Mouse (Mus musculus) right cerebral cortex, adult 2 months (tissue): ENCODE data around the gene Micu1.

Source experiments
- DNase-seq, 2 experiments: peaks; one replicate each; pipeline ENCODE4 v3.0.0; 2021 to 2022; ENCODE audit warnings: low spot score in 2 of 2

Micu1 gene

DNA sequence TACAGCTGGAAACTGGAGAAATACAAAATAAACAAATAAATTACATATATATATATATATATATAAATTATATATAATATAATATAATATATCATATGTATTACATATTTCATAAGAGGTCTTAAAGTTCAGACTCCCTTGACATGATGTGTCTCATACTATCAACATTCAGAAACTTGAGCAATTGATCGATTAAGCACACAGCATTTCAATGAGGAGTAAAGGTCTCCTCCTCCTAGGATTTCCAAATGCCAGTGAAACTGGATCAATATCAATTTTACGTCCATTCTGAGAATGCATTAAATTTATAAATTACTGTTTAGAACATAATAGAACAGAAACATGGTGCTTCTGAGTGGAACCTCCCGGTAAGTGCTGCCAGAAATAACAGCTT lies 71.9 kb downstream of the Micu1 start:
- DNase-seq = no peak

- DNase-seq = no peak
These were observed 75.0 kb downstream of the Micu1 start for GRCm38 (mm10) chr10:59777246-59777645.

GRCm38 (mm10) chr10:59778137-59778710 lies 75.9 kb downstream of the Micu1 start:
- DNase-seq = peak; percentile 11 to 18

DNA sequence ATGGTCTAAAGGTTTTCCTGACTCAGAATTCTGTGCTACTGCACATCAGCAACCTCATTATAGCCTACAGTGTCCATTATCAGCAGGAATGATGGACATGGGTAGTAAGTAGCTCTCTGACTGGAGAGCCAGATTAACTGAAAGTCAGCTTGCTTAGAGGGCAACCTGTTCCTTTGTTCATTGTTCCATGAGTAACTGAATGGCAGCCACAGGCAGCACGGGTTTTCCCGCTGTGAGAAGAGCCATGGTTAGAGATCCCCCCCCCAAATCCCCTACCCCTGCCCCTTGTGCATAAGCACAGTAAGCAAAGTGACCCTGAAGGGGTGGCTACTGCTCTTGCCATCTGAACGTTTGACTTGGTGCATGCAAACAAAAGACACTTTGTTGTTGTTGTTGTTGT lies 78.4 kb downstream of the Micu1 start:
- DNase-seq = no peak

- DNase-seq = no peak
These were observed 79.1 kb downstream of the Micu1 start for GRCm38 (mm10) chr10:59781205-59781931.

DNA sequence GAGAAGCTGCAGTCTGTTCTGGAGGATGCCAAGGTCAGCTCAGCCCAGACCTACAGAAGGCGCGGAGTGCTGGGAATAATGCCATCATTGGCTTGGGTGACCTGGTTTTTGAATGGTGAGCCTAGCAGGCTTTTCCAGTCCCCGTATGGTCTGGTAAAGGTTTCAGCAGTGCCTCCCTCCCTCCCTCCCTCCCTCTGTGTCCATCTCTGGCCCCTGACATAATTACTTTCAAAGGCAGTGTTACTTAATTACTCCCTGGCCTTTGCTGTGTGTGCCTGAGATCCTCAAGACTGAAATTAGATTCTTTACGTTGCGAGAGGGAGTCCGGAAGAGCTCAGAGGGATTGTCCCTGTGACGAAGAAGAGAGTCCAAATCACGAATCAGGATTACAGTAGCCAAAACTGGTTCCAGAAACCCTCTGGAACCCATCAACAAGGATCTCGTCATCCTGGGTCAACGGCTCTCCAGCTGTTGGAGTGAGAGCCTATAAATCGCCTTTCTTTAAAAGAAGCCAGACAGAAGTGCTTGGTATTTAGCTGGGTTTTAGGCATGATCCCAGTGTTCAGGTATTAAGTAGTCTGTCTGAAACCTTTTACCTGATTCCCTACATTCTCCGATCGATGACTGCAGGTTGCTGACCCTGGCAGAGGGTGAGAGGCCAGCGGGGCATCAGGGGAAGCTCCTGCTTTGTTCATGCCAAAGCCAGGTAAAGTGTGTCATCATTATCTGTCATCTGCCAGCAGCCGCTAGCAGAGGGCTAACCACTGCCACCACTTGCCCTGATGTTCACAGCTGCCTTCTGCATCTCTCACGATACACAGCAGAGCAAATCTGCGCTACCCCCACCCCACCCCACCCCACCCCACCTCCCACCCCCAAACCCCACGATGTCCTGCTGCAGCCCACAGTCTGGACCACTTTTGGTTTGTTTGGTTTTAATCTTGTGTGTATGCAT lies 82.7 kb downstream of the Micu1 start:
- no peak for DNase-seq

- peak; percentile 13 to 28 for DNase-seq
These were observed 84.0 kb downstream of the Micu1 start for GRCm38 (mm10) chr10:59786289-59786688.

- DNase-seq = no peak
These were observed 85.0 kb downstream of the Micu1 start for GRCm38 (mm10) chr10:59787140-59787800.

- DNase-seq = no peak
These were observed 85.6 kb downstream of the Micu1 start for GRCm38 (mm10) chr10:59787870-59788269.

- DNase-seq = no peak
These were observed 88.1 kb downstream of the Micu1 start for GRCm38 (mm10) chr10:59790291-59790929.

- DNase-seq = no peak
These were observed 89.6 kb downstream of the Micu1 start for GRCm38 (mm10) chr10:59791896-59792295.

GRCm38 (mm10) chr10:59792575-59793176 lies 90.4 kb downstream of the Micu1 start:
- DNase-seq = no peak

GRCm38 (mm10) chr10:59793454-59793853 lies 91.2 kb downstream of the Micu1 start:
- DNase-seq = no peak

DNA sequence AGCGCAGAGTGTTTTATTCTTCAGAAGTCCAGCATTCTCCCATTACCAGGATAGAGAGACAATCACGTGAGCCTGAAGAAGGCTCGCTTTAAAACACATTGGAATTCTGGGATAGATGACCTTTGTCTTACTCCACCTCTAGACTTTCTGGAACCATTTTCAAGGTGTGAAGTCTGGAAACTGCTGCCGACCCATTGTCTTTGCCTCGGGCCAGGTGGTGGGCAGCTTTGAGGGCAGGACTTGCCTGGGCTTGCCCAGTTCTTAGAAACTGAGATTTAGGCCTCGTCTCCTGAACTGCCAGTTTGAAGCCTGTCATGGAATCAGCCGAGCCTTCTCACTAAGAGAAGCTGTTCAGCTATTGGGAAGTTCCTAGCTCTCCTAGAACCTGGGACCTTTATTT lies 92.8 kb downstream of the Micu1 start:
- DNase-seq = no peak

GRCm38 (mm10) chr10:59795902-59796301 lies 93.6 kb downstream of the Micu1 start:
- no peak for DNase-seq

GRCm38 (mm10) chr10:59798371-59798770 lies 96.1 kb downstream of the Micu1 start:
- no peak for DNase-seq

DNA sequence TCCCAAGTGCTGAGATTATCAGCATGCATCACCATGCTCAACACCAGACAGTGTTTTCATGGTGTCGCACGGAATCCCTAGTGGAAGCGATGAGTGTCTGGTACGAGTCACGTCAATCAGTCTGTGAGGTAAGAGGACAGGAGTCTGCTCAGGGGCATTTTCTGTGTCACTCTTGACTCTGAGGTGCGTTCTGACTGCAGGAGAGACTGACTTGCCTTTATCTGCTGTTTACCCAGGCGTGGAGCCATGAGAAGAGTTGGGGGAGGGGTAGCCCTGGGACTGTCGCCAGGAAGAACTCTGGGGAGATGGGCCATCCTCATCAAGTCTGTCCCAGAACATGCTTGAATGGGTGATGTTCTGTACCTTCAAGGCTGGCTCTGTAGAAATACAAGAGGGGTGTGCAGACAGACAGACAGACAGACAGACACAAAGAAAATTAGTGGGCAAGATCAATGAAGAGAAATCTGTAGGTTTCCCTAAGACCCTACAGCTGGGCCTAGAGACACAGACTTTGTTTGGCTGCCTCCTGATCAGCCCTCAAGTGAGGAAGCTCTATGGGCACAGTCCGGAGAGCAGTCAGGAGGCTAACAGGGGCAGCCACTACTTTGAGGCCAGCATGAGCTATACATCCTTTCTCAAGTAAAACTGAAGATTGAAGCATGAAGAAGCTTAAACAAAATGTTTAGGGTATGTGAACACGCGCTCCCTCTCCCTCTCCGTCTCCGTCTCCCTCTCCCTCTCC lies 97.2 kb downstream of the Micu1 start:
- no peak for DNase-seq

DNA sequence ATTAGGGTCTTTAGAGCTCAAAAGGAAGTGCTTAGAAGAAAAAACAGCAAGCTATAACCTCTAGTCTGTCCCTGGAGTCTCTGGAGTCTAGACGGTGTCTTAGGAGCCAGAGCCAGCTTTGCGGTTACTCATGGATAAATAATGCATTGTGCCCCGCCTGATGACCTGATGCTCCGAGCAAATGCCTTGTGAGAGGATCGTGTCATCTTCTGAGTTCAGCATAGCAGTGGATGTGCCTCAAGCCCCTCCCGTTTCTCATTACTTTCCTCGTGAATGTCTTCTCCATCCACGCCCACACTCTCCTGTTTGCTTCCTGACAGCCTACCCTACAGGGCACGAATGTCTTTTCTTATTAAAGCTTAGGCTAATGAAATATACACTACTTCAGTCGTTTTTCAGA lies 97.9 kb downstream of the Micu1 start:
- no peak for DNase-seq

DNA sequence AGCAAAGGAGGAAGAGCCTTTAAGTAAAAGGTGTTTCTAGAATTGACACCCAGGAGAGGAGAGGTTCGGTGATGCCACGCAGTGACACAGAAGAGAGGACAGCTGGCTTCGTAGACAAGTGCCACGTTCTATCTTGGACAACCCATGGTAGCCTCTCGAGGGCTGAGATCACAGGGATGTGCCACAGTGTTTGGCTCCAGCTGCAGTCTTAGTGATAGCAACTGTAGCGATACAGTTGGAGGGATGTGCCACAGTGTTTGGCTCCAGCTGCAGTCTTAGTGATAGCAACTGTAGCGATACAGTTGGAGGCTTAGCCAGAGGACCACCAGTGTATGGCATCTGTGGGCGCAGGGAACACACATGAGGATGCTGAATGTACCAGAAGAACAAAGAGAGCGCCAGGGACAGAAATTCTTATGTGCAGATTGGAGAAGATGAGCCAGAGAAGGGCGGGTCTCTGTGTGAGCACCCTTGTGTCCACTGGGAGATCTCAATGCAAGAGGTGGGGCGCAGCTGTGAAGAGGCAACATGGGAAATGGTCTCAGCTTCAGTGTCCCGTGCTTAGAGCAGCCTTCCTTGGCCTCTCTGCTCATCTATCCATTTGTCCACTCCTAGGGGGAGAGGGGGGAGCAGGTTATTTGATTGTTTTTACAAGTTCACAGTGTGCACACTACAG lies 98.7 kb downstream of the Micu1 start:
- DNase-seq = no peak

- DNase-seq = no peak
These were observed 106.4 kb downstream of the Micu1 start for GRCm38 (mm10) chr10:59808677-59809076.
